Mouse (Mus musculus) retina, postnatal 1 day (tissue): ENCODE data around the gene Cd160.

Experiments
- DNase-seq: peaks from one replicate; pipeline ENCODE4 v3.0.0-alpha.2; 2012

The Cd160 gene

DNA sequence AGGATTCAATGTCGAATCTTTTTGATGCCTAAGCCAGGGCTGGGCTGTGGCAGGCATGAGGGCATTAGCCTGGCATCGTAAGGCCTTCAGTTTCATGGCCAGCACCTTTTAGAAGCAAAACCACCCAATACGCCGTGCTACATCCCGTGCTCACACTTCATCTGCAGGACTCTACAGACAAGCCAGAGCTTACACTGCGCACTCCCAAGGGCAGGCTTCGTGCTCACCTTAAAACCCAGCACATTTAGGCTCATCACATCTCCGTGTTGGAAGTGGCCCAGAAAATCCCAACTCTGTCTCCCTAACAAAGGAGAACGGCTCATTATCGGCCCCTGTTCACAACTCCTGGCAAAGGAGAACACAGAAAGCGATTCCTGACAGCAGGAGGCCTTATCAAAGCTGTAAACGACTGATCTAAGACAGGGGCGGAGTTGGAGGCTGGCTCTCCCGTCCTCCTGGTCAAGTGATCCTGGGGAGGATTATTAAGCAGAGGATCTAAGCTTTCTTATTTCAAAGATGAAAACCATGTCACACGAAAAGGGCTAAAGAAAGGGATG is 765 bp downstream of the Cd160 start:
- peak; percentile 38 for DNase-seq

GRCm38 (mm10) chr3:96825261-96825660 is 3.9 kb downstream of the Cd160 start:
- no peak for DNase-seq

DNA sequence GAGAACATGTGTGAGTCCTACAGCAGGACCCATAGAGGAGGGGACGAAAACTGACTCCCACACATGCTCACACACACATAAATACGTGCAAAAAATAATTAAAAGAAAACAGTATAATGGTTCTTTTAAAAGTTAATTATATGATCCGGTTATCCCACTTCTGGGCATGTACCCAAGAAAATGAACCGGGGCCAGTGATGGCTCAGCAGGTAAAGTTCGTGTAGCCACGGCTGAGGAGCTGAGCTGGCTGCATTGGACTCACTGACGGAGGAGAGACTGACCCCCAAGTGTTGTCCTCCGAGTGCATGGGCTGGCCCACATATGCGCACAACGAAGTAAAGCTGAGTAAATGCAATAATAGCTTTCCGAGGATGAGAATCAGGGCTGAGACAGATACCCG is 4.5 kb downstream of the Cd160 start:
- DNase-seq, result no peak

DNA sequence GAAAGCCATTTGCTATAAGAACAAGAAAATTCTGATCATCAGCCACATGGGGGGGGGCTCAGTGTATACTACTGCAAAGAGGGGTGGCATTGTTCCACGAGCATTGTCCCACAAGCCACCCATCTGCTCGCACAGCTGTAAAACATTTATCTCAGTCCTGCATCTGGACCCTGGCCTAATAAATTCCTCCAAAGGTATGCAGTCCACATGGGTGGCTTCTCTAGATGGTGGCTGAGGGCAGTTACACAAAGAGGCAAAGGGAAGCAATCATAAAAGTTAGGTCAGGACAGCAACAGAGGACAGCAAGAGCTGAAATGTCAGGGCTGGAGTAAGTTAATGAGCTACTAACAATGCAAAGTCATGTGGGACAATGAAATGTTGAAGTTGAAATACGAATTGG is 5.5 kb downstream of the Cd160 start:
- DNase-seq, result no peak

DNA sequence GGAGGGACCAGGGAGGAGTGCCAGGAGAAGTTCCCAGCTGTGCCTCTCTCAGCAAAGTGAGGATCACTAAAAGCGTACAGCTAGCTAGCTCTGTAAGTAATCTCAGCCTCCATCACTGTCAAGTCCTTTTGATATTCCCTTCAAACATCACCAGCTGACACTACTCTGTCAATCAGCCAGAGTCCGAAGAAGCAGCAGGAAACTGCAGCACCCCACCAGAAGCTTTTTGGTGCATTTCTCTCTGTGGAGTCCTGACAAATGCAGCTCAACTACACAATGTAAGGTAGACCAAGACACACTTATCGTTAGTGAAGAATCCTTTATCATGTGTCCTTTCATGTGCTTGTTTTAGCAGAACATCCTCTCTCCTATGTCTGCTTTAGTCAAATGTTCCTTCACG is 7.6 kb downstream of the Cd160 start:
- no peak for DNase-seq

DNA sequence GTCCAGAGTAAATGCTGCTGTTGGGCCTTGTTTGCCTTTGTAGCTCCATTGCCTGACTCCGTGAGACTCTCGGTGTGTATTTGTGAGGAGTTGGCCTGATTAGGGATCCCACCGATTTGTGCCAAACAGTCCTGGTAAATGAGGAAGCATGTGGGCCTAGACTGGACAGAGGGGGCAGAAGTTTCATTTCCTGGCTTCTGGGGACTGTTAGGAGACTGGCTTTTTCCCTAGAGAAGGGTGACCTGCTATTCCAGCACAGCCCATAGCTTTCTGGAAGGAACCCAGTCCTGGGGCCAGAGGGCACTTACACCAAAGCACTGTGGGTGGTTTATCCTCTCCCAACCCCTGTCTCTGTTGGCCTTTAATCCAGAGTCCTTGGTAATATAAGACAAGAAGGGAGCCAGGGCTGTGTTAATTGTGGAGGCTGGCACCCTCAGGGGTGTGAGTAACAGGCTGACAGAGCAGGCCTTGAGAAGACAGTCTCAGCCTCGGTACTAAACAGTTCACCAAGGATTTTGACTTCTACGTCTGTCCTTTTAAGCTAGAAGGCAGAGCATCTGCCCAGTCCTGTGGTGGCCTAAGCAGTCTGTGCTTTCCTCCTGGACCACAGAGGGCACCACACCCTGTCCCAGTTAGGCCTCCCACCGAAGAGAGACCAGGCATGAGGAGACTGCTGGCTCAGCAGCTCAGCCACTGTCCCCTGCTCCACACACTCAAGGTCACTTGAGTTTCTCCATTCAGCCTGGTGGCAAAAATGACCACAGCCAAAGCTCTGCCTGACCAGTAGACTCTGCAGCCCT is 8.8 kb downstream of the Cd160 start:
- DNase-seq, result no peak

DNA sequence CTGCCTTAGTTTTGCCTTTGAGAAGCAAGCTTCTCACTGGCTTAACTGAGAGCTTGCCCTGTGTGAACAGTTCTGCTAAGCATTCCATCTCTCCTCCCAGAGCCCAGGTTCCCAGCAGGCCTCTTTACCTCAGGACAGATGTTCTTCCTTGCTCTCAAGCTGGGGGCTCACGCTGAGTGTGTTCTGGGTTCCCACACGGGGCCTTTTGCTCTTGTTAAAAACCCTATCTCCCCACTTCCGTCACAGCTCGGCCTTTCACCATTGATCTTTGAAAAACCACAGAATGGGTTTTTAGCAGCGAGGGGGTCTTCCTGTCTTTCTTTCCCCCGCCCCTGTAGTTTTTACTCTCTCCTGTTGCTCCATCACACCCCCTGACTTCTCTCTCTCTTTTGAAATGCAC is 14.8 kb downstream of the Cd160 start:
- no peak for DNase-seq

DNA sequence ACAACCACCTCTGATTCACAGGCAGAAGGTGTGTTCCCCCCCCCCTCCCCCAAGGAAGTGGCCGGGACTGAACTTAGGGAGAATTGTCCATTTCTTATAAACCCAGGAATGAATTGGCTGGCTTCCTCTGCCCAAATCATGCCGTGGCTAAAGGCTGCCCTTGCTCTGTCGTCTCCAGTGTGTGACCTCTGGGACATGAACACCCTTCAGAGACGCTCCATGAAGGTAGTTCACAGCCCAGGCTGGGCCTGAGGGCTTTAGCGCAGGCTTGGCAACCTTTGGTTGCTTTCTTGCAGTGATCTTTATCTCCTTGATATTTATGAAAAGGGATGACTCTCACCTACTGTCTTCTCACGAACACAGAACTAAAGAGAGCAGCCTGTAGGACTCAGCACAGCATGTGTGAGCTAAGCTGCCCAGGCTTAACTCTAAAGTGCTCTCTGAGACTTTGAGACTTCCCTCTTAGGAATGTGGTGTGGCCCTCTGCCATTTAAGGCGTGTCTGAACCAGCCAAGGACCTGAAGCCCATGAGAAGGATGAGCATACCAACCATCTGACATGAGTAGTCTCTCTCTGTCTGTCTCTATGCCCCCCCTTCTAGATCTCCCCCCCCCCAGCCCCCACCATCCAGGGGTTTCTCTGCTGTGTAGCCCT is 15.4 kb downstream of the Cd160 start:
- DNase-seq, result no peak

GRCm38 (mm10) chr3:96813106-96813505 is 16.0 kb downstream of the Cd160 start:
- DNase-seq, result peak; percentile 76

DNA sequence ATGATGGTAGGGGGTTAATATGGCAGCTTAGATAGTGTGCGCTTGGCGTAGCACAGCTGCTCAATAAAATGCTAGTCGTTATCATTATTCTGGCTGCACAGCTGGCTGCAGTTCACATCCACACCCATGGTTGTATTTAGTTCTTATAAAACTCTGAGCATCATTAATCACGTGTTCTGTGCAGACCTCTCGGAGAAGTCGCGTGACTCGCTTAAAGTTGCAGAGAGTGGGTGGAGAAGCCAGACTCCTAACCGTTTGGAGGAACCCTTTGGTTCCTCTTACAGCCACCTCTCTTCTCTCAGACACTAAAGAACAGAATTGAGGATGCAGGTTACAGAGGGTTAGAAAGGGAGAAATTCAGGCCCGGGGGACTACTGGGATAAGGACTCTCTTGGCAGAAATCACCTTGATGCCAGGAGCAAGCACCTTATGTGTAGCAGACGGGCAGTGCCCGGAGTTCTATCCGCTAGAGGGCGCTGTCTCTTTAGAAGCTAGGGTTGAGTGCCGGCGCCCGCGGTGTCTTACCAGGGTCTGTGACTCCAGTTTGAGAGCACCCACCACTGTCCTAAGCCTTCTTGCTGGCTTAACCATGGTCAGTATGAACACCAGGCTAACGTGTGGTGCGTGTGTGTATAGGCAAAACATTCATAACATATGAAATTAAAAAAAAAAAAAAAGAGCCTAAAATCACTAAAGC is 16.6 kb downstream of the Cd160 start:
- DNase-seq, result peak; percentile 82

- DNase-seq, result no peak
Observed at GRCm38 (mm10) chr3:96811232-96811631, 17.9 kb downstream of the Cd160 start.

DNA sequence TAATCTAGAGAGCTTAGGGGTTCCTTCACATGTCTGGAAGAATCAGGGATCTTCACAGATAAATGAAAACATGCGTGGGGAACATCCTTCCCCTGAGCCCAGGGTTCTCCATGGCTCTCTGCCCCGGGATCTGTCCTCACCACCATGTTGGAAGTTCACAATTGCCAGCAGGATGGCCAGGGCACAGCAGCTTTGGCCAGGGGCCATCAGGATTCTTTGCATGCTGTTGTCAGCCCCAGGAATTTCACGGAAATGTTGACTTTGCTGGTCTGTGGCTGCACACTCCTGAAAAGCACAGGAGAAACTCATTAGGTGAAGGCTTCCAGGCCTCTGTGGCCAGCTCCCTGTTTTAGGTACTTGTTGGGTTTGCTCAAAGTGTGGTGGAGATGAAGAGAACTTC is 20.5 kb downstream of the Cd160 start:
- no peak for DNase-seq

DNA sequence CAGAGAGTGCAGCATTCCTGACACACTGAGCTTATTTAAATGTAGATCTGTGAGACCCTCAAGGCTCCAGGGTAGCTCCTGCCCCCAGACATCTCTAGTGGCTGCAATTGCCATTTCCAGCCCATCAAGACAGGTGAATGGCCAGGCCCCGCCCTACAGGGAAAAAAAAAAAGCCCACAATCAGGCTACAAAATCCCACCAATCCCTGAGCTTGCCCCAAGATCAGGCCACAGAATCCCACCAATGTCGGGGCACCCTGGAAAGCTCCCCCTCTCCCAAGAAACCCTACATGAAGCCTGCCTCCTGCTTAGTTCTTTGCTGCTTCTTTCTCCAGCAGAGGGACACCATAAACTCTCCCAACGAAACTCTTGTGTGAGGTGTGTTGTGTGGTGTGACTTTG is 21.0 kb downstream of the Cd160 start:
- DNase-seq, result peak; percentile 22

DNA sequence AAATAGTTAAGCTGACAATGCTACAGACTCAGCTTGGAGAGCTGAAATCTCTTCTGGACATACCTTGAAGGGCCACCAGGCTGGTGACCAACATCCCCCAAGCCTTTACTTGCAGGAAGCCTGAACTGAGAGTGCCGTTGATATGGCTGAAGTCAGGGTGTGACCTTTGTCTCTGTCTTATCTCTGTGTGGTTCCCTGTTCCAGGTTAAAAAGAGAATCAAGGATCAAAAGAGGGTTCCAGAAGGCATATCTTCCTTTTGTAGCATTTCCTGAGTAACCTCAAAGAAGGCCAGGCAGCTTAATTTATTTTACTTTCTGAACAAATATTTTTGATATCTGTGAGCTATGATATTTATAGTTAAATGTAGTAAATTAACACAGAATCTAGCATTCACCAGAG is 26.9 kb downstream of the Cd160 start:
- DNase-seq, result no peak

GRCm38 (mm10) chr3:96800254-96800653 is 28.9 kb downstream of the Cd160 start:
- DNase-seq, result no peak

DNA sequence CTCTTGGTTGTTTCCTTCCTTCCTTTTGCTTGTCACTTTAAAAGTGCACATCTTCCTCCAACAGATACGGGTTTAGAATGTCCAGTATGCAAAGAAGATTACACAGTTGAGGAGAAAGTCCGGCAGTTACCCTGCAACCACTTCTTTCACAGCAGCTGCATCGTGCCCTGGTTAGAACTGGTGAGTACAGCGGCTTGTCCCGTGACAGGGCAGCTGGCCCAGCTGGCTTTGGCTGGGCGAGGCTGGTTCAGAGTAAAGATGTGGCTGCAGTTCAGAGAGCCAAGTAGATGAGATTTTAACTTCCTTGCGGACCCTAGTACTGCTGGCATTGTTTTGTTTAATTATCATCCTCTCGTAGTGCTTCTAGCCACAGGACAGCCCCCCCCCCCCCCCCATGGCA is 40.6 kb downstream of the Cd160 start:
- DNase-seq, result no peak

DNA sequence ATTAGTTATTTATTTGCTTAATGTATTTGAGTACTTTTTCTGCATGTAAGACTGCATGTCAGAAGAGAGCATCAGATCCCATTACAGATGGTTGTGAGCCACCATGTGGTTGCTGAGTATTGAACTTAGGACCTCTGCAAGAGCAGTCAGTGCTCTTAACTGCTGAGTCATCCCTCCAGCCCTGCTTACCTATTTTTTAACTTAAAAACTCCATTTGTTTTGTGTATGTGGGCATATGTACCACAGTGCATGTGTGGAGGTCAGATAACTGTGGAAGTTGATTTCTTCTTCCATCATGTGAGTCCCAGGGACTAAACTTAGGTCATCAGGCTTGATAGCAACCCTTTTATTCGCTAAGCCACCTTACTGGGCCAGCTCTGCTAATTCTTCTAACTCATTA is 41.4 kb downstream of the Cd160 start:
- no peak for DNase-seq

DNA sequence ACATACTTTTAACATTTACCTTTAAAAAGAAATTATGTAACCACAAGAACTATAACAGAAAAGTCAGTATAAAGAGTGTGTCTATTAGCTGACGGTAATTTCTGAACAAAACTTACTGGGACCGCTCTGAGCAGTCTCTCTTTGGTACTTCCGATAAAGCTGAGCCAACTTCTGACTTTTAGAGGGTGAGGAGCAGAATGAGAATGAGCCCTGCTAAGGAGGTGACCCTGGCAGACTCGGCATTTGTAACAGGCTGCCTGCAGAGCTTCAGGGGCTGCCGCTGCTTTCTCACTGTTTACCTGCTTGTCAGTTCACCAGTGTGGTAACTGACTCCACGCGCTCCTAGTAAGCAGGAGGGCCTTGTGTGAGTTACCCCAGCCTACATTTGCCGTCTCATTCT is 46.9 kb downstream of the Cd160 start:
- no peak for DNase-seq

DNA sequence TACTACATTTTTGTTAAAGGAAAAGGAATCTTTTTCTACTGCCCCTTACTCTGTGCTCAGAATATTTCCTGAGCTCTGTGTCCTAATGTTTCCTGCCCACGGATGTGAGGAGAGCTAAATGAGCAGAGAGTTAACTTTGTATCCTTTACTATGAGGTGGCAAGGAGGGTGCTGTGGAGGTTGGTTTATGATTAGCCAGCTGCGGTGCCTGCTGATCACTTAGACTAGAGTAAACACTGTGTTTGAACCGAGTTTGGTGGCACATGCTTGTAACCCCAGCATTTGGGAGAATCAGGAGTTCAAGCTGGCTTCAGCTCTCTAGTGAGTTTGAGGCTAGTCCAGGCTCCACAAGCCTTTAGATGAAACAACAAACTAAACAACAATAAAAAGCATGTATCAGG is 52.0 kb downstream of the Cd160 start:
- DNase-seq, result no peak

GRCm38 (mm10) chr3:96772949-96773348 is 56.2 kb downstream of the Cd160 start:
- DNase-seq, result no peak

DNA sequence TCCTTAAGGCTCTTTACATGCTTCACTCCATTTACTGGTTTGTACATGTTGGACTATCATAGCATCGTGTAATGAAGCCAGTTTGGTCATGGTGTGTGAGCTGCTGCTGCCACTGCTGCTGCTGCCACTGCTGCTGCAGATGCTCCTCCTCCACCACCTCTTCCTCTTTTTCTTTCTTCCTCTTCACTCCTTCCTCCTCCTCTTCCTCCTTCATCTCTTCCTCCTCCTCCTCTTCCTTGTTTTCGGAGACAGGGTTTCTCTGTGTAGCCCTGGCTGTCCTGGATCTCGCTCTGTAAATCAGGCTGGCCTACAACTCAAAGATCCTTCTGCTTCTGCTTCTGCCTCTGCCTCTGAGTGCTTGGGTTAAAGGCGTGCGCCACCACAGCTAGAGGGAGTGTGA is 59.2 kb downstream of the Cd160 start:
- no peak for DNase-seq

DNA sequence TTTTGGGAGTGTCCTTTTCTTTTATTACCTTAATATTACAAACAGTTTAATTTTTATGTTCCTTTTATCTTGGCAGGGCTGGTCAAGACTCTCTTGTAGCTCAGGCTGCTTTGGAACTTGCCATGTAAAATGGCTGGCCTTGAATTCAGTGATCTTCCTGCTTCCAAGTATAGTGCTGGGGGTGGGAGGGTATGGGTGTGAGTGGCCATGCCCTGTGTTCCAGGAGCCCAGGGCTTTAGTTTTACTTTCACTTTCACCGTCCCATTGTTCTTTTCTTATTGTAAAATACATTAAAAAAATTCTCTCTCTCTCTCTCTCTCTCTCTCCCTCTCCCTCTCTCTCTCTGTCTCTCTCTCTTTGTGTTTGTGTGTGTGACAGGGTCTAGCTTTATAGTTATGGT is 64.6 kb downstream of the Cd160 start:
- no peak for DNase-seq

- DNase-seq, result no peak
Observed at GRCm38 (mm10) chr3:96759695-96760094, 69.5 kb downstream of the Cd160 start.

DNA sequence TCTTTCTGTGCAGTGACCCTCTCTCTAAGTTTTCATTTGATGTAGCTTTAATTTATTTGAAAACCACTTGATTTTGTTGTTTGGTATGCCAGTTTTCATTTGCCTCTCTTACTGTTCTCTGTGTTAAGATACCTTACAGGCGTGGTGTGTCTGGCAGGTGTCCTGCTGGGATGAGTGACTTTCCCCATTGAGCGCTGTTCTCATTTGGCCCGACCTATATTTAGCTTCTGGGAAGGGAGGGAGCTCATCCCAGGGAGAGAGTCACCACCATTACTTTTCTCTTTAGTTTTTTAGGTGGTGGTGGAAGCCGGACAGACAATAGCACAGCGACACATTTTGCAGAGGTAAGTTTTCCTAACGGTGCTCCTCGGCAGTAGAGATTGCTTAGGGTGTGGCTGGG is 71.5 kb downstream of the Cd160 start:
- no peak for DNase-seq
